In the genomic region with DNA sequence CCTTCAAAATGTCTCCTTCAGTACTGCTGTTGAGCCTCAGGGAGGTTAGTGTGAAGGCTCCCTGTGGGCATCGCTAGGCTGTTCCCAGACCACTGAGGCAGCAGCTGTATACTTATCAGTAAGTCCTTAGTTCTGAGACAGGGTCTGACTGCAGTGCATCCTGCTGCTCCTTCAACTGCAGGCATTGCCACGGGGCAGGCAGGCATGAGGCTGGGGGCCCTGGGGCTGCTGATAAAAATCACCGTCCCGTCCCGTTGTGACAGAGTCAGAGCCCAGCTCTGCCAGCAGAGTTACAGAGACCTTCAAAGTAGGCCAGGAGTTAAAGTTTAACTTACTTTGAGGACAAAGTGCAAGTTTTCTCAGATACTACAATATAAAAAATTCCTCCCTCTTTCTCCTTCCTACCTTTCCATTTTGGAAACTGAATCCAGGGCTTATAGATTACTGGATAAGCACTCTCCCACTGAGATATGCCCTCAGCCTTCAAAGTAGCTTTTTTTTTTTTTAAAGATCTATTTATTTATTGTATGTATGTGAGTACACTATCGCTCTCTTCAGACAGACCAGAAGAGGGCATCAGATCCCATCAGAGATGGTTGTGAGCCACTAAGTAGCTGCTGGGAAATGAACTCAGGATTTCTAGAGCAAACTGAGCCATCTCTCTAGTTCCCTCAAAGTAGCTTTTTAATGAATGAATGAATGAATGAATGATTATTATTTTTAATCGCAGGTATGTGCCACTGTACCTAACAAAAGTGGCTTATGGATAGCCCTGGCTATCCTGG, we compare ENCODE assay signal across 11 mouse cellular contexts. TPM values are rescaled to one million over a fixed set of nuclear protein-coding genes. Genes with fewer than 3 reads are reported as not detected.
A peak's percentile ranks its signal among the peaks of the same experiment; 100 is the strongest.
DNase-seq lines count a peak whose midpoint lies in the region; ATAC-seq and TF ChIP-seq lines count a peak whose summit lies in the region.
"Had no signal": no experiment of that assay in that cellular context is flagged by ENCODE, and none has a peak within 500 bp of the region (broad histone marks: within the 10 kb centered on the region; RNA-seq: fewer than 3 reads in every experiment).

No protein-coding gene starts in this region.

- H3K9ac ChIP-seq in hindbrain, postnatal 0 days (replicated peaks; ENCODE audit: low read length), result no peak overlapping the region
- H3K9ac ChIP-seq in intestine, postnatal 0 days (ENCODE audit: low read depth, low read length), result no peak overlapping the region
- H3K9ac ChIP-seq: embryonic facial prominence, embryonic 15.5 days had no signal

- H3K27me3 ChIP-seq in hindbrain, postnatal 0 days (ENCODE audit: insufficient read depth, low read length), result no peaks in the 10 kb centered on the region
- H3K27me3 ChIP-seq in hindbrain, embryonic 10.5 days (ENCODE audit: insufficient read depth, poor library complexity, severe bottlenecking), result no peaks in the 10 kb centered on the region
- H3K27me3 ChIP-seq in intestine, postnatal 0 days (replicated peaks; ENCODE audit: control insufficient read depth, insufficient read depth, low read length), result no peaks in the 10 kb centered on the region
- H3K27me3 ChIP-seq in small intestine, adult 2 months (ENCODE audit: control insufficient read depth, insufficient read depth, low read length), result no peaks in the 10 kb centered on the region
- H3K27me3 ChIP-seq: embryonic facial prominence, embryonic 15.5 days had no signal

- H3K4me3 ChIP-seq in hindbrain, postnatal 0 days (ENCODE audit: low read length), result no peak overlapping the region
- H3K4me3 ChIP-seq in hindbrain, embryonic 10.5 days, result no peak overlapping the region
- H3K4me3 ChIP-seq in intestine, postnatal 0 days (ENCODE audit: low read depth, low read length), result no peak overlapping the region
- peak overlapping the region; percentile 42 for H3K4me3 ChIP-seq in small intestine, adult 2 months (ENCODE audit: low read depth, low read length)
- H3K4me3 ChIP-seq: embryonic facial prominence, embryonic 15.5 days had no signal

- H3K4me1 ChIP-seq in hindbrain, postnatal 0 days (ENCODE audit: insufficient read depth, low read length), result no peaks in the 10 kb centered on the region
- peaks cover 31% of the 10 kb centered on the region for H3K4me1 ChIP-seq in hindbrain, embryonic 10.5 days (replicated peaks)
- 0 out of 2 replicates have a peak, but pooled peaks cover 2% of the 10 kb centered on the region for H3K4me1 ChIP-seq in intestine, postnatal 0 days (replicated peaks; ENCODE audit: control insufficient read depth, insufficient read depth, low read length)
- H3K4me1 ChIP-seq in small intestine, adult 2 months (ENCODE audit: control insufficient read depth, insufficient read depth, insufficient read length, low read length), result peaks cover 16% of the 10 kb centered on the region
- H3K4me1 ChIP-seq: embryonic facial prominence, embryonic 15.5 days had no signal

- H3K36me3 ChIP-seq in hindbrain, postnatal 0 days (ENCODE audit: insufficient read depth, low read length), result no peaks in the 10 kb centered on the region
- H3K36me3 ChIP-seq in hindbrain, embryonic 10.5 days, result peaks cover 47% of the 10 kb centered on the region
- peaks cover 7% of the 10 kb centered on the region for H3K36me3 ChIP-seq in intestine, postnatal 0 days (ENCODE audit: control insufficient read depth, insufficient read depth)
- H3K36me3 ChIP-seq in small intestine, adult 2 months (ENCODE audit: control insufficient read depth, insufficient read depth, low read length), result no peaks in the 10 kb centered on the region

- H3K9me3 ChIP-seq in hindbrain, postnatal 0 days (ENCODE audit: low read length), result no peaks in the 10 kb centered on the region
- H3K9me3 ChIP-seq in hindbrain, embryonic 10.5 days, result no peaks in the 10 kb centered on the region
- no peaks in the 10 kb centered on the region for H3K9me3 ChIP-seq in intestine, postnatal 0 days (ENCODE audit: control insufficient read depth)
- H3K9me3 ChIP-seq: embryonic facial prominence, embryonic 15.5 days had no signal

- TF ChIP-seq CTCF in hindbrain, postnatal 0 days (IDR thresholded peaks at IDR 0.05; ENCODE audit: low read depth), result peak; percentile 20; the same call in 1 of the 2 replicates
- TF ChIP-seq CTCF in intestine, postnatal 0 days (IDR thresholded peaks at IDR 0.05; ENCODE audit: low read depth), result peak; percentile 55
- no peak; the same call in 1 of the 2 replicates for TF ChIP-seq CTCF in small intestine, adult 2 months (IDR thresholded peaks at IDR 0.05; ENCODE audit: extremely low read depth, insufficient read length, insufficient replicate concordance, low read depth, low read length)

- peak; percentile 19; the same call in 1 of the 2 replicates for TF ChIP-seq POLR2A in small intestine, adult 2 months (IDR thresholded peaks at IDR 0.05; ENCODE audit: low read depth, low read length)

- no peak overlapping the region for H3K4me2 ChIP-seq in hindbrain, postnatal 0 days (ENCODE audit: low read depth, low read length)
- peak overlapping the region; percentile 44 for H3K4me2 ChIP-seq in intestine, postnatal 0 days (replicated peaks; ENCODE audit: low read depth)
- H3K4me2 ChIP-seq: embryonic facial prominence, embryonic 15.5 days had no signal

- 86% methylated on average over 7 of the region's 7 CpGs for WGBS in hindbrain, postnatal 0 days
- 88% methylated on average over 7 of the region's 7 CpGs for WGBS in hindbrain, embryonic 10.5 days
- 44% methylated on average over 7 of the region's 7 CpGs for WGBS in intestine, postnatal 0 days
- WGBS in small intestine, adult 2 months, result 36% methylated on average over 7 of the region's 7 CpGs

- intact Hi-C loops in heart, postnatal 10 days (cut with DNase I), result no loop called here

- DNase-seq in hindbrain, postnatal 0 days (ENCODE audit: low spot score), result no peak
- DNase-seq in hindbrain, embryonic 10.5 days (ENCODE audit: low spot score), result no peak
- peak; percentile 64 to 82 for DNase-seq in kidney, postnatal 25 days
- DNase-seq in heart, postnatal 10 days, result no peak
- DNase-seq in thymus, postnatal 25 days, result no peak
- DNase-seq: cerebellum, postnatal 10 days; right cerebral cortex, postnatal 4 days had no signal

- ATAC-seq in hindbrain, postnatal 0 days, result no peak
- ATAC-seq in intestine, postnatal 0 days, result peak; percentile 80
- no peak for ATAC-seq in erythroblast, adult 5-6 weeks (replicated peaks; ENCODE audit: low FRiP score, poor library complexity, severe bottlenecking)

- no peak overlapping the region for H3K27ac ChIP-seq in hindbrain, postnatal 0 days
- H3K27ac ChIP-seq in hindbrain, embryonic 10.5 days, result no peak overlapping the region
- peak overlapping the region; percentile 94 for H3K27ac ChIP-seq in intestine, postnatal 0 days (ENCODE audit: low read depth, low read length)
- peak overlapping the region; percentile 92 for H3K27ac ChIP-seq in small intestine, adult 2 months (ENCODE audit: insufficient read depth, low read depth, low read length)
- H3K27ac ChIP-seq: embryonic facial prominence, embryonic 15.5 days had no signal

RNA-seq across cellular contexts. Expression of a gene that starts 14.2 kb away (rescaled TPM):
- 28.5 and 30.4 TPM in 2 replicates for total RNA-seq in hindbrain, postnatal 0 days (2014; rRNA removed)
- polyA plus RNA-seq in hindbrain, postnatal 0 days (2015; fragmentation: Nextera tagmentation; extraction: Ambion mirVana), result 43.8 and 47.7 TPM in 2 replicates
- polyA plus RNA-seq in hindbrain, embryonic 10.5 days (2016; fragmentation: Nextera tagmentation; extraction: Ambion mirVana), result 56.7 and 58.1 TPM in 2 replicates
- 18.9 and 21.1 TPM in 2 replicates for polyA plus RNA-seq in intestine, postnatal 0 days (2015; fragmentation: Nextera tagmentation; extraction: Ambion mirVana)
- polyA plus RNA-seq in small intestine, adult 2 months (2012; rRNA removed), result 7.7 and 9.1 TPM in 2 replicates
- 10.7 and 19.2 TPM in 2 replicates for total RNA-seq in erythroblast, adult 5-6 weeks (2015; ENCODE audit: low replicate concordance)
- total RNA-seq in erythroblast, adult 5-6 weeks (2017; ENCODE audit: low replicate concordance), result 3.0 and 5.7 TPM in 2 replicates
- total RNA-seq in heart, postnatal 10 days (2021), result 10 to 100 TPM; 30.9 to 31.3 TPM

RNA-seq across cellular contexts. Expression of a gene that starts 41.4 kb away (rescaled TPM):
- 15.8 and 20.3 TPM in 2 replicates for total RNA-seq in hindbrain, postnatal 0 days (2014; rRNA removed)
- polyA plus RNA-seq in hindbrain, postnatal 0 days (2015; fragmentation: Nextera tagmentation; extraction: Ambion mirVana), result 13.9 and 15.0 TPM in 2 replicates
- polyA plus RNA-seq in hindbrain, embryonic 10.5 days (2016; fragmentation: Nextera tagmentation; extraction: Ambion mirVana), result 26.7 and 30.0 TPM in 2 replicates
- 26.2 and 28.5 TPM in 2 replicates for polyA plus RNA-seq in intestine, postnatal 0 days (2015; fragmentation: Nextera tagmentation; extraction: Ambion mirVana)
- polyA plus RNA-seq in small intestine, adult 2 months (2012; rRNA removed), result 24.9 and 74.0 TPM in 2 replicates
- total RNA-seq in erythroblast, adult 5-6 weeks (2015; ENCODE audit: low replicate concordance), result not detected in 2 replicates
- 0.17 and 0.98 TPM in 2 replicates for total RNA-seq in erythroblast, adult 5-6 weeks (2017; ENCODE audit: low replicate concordance)
- total RNA-seq in heart, postnatal 10 days (2021), result 10 to 100 TPM; 28.3 to 33.3 TPM

Comparison
In these comparisons a context has a peak if more than half of its experiments do, and no peak if none do; other contexts are left out.
1. DNase-seq: peak in kidney, postnatal 25 days (2 of 2); none in hindbrain, postnatal 0 days (single experiment), hindbrain, embryonic 10.5 days (single experiment), heart, postnatal 10 days (0 of 2) and thymus, postnatal 25 days (single experiment).
2. H3K27ac ChIP-seq: peak in intestine, postnatal 0 days (single experiment) and small intestine, adult 2 months (single experiment); none in hindbrain, postnatal 0 days (single experiment) and hindbrain, embryonic 10.5 days (single experiment).